Mouse (Mus musculus) cerebellum, adult 18-20 months (tissue): ENCODE measurements around the gene Fkbp15.

ENCODE experiments used
- DNase-seq, 2 experiments: peaks; one replicate each; pipeline ENCODE4 v3.0.0; 2021

The Fkbp15 gene

DNA sequence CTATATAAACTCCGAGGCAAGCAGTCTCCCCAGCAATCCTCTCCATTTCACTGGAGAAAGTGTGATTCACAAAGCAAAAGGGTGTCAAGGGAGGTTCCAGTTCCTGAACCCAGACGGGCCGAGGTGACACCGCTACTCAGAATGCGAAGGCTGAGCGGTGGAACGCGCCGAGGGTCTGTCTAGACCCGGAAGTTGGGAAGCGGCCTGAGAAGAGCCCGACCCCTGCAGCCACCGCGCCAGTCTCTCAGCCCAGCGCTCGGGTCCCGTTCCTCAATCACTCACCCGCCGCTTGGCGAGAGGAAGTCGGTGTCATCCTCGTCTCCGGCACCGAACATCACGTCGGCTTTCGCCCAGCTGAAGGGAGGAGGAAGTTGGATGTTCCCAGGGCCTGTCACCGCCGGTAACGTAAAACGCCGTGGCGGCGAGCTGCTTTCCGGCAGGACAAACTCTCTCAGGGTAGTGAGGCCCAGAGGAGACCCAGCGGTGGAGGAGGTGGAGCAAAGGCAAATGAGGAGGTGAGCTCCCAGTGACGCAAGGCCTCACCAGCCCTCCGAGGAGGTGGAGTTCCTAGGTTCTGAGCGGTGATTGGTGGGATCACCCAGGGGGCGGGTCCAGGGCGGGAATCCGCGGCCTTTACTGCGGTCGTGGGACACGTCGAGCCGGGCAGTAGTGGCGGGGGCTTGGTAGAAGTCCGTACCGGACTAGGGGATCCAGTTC lies at the start of gene Fkbp15, which contains the start of gene Slc31a1:
Gene Fkbp15, minus strand, starts transcription at position 461 of the 717 bp plus-strand sequence.
Gene Slc31a1, plus strand, starts transcription at position 640 of the 717 bp plus-strand sequence.
- peak; percentile 92 to 98 for DNase-seq

DNA sequence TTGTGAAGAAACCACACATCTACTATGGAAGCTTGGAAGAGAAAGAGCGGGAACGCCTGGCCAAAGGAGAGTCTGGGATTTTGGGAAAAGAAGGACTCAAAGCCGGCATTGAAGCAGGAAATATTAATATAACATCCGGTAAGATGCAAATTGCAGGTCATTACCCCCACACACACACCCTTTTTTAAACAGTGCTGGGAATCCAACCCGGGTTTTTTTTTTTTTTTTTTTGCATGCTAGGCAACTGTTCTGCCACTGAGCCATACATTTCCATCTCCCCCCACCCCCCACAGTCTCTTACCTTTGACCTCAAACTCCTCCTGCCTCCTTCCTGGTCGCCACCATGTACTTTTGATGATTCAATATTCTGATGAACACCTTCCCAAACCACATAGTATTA lies 49.3 kb upstream of the Fkbp15 start:
- no peak for DNase-seq

DNA sequence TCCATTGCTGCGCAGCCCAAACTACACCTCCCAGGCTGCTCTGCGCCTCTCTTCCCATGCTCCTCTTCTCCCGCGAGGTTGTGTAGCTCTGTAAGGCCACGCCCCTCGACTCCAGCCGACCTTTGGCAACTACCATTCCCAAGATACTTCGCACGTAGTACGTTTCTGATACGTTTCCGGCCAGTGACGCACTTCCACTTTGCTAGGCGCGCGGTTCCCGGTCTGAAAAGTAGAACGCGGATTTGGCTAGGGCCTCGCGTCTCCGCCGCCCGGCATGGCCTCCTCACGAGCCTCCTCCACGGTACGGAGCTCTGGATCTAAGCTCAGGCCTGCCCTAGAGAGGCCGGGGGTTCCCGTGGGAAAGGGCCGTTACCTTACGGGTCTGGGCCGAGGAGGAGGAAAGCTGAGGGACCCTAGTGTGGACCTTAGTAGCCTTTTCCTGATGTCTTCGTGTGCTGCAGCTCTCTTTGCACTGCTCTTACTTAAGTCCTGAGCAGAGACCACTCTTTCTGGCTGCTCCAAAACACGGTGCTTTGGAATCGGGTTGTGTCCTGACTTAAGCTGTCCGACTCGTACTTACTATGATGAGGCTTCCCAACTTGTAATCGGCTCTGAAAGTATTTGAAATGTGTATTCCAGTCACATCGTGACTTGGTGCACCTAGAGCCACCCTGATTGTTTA lies 48.4 kb upstream of the Fkbp15 start, which contains the start of the genes Cdc26 and Prpf4:
Gene Cdc26, minus strand, starts transcription at position 42 of the 682 bp plus-strand sequence.
Gene Prpf4, plus strand, starts transcription at position 197 of the 682 bp plus-strand sequence.
- DNase-seq: peak; percentile 97 to 100

DNA sequence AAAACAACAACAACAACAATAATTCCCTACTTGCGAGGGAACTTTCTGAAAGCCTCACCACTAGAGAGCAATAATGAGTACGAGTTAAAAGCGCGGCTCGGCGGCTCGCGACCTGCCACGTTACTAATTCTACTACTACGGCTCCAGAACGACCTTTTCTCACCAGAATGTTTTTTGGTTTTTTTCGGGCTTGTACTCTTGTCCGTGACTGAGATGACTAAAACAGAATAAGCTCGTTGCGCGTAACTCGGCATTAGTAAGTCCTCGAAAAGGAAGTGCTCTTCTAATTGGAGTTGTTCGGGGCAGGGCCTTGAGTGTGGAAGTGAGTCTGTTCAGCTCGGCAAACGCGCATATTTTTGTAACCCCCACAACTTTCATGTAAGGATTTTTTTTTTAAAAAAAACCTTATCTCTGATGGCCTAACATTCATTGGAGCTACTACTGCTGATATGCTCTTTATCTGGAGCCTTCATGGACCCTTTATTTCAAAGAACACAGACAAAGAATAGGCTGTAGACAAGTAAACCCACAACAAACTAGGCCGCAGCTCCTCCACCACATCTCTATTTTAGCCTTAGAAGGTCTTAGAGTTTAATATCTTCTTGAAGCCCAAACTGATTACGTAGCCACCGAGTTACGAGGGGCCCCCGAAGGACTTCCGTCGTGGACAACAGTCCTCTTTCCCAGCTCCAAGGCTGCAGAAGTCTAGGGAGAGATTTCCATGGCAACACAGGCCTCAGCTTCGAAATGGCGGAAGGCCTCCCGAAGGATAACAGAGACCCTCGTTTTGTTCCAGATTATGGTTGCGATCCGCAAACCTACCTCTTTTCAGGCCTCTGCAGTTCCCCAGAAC lies 47.6 kb upstream of the Fkbp15 start:
- DNase-seq: peak; percentile 53 to 63

DNA sequence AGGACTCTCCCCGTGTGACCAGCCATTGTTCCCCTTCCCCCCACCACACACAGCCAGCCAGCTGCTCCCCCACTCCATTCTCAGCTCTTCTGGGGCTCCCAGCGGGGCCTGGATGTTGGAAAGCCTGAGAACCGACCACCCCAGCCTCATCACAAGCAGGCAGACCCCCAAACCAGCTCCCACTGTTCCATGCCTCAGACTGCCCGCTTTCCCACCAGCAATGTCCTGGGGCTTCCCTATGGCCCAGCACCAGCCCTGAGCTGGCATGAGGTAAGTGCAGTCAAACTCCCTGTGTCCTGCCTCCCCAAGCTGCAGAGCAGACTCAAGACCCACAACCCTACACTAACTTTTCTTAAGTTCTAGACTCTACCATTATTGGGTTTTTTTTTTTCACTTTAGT lies 45.8 kb upstream of the Fkbp15 start:
- no peak for DNase-seq

DNA sequence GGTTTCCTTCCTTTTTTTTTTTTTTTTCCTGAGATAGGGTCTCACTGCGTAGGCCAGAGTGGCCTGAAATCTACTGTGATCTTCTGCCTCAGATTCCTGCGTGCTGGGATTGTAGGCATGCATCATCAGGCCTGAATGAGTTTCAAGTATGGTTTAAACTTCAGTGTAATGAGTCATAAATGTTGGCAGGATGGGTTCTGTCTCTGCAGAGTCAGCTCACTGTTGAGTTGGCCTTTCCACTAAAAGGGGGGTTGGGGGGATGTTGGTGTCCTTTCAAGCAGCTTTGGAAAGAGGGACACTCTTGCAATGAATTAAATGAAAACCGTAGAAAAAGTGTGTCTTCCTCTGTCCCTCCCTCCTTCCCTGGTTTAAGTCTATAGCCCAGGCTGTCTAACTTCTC lies 38.6 kb upstream of the Fkbp15 start:
- no peak for DNase-seq

DNA sequence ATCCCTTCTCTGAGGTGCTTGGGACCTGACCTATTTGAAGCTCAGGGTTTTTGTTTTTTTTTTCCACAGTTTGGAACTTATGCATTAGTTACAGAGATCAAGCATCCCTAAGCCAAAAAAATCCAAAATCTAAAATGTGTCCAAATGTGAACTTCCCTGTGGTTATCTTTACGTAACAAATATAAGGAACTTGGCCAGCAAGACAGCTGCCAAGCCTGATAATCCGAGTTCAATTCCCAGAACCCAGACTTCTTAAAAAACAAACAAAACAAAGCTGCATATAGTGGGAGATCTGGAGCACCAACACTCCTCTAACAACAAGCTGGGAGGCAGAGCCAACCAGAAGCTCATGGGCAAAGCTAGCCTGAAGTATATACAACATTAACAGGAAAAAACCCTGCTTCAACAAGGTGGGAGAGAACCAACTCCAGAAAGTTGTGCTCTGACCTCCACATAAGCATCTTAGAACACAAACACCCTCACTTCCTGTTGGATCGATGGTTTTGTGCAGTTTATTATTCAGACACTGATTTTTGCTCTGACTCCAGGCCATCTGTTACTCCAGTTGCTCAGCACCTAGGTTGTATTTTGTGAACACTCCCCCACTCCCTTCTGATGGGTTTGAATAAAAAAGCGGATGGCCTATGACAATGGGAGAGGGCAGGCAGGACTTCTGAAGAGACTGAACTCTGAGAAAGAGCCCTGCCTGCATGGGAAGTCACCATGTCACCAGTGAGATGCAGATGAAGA lies 37.4 kb upstream of the Fkbp15 start:
- DNase-seq: no peak

DNA sequence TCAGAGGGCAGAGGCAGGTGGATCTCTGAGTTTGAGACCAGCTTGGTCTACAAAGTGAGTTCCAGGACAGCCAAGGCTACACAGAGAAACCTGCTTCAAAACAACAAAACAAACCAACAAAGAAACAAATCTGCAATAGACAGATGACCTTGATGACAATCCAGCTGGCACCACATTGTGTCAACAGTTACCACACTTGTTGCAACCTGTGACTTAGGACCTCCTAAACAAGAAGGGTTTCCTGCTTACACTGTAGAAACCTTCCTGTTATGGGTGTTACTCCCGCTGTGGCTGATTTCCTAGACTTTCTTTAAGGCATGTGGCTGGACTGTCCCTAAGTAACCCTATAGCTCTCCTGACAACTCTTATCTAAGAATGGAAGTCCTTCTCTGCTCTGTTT lies 35.5 kb upstream of the Fkbp15 start:
- DNase-seq: no peak

DNA sequence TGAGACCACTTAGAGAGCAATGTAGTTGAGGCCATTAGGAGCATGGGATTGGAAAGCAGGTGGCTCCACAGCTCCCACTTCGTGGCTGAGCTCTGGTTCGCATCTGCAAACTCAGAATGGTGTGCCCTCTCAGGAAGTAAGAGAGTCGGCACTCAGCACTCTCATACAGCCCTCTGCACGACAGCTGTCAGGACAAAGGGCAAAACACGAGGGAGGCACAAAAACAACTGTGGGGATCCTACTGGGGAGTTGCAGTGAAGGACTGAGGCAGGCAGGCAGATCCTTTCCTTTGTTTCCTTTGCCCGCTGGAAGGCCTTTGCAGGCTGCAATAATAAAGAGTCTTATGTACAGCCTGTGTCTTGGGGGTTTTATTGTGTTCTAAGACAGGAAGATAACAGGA lies 33.1 kb upstream of the Fkbp15 start:
- no peak for DNase-seq

DNA sequence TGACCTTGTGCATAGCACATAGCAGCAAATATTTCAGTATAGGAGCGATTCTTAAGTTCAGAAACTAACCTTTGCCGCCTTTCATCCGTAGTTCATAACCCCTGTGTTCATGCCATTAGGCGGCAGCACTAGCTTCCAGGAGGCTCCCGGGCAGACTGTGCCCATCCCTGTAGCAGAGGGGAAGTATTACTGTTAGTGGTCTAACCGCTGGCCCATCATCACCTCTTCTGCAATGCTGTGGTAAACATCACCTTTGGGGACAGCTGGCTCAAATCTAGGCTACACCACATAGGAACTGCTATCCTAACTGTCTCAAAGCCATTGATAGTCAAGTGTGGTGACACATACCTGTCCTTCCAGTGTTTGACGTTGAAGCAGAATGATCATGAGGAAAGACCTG lies 31.5 kb upstream of the Fkbp15 start:
- DNase-seq: no peak

DNA sequence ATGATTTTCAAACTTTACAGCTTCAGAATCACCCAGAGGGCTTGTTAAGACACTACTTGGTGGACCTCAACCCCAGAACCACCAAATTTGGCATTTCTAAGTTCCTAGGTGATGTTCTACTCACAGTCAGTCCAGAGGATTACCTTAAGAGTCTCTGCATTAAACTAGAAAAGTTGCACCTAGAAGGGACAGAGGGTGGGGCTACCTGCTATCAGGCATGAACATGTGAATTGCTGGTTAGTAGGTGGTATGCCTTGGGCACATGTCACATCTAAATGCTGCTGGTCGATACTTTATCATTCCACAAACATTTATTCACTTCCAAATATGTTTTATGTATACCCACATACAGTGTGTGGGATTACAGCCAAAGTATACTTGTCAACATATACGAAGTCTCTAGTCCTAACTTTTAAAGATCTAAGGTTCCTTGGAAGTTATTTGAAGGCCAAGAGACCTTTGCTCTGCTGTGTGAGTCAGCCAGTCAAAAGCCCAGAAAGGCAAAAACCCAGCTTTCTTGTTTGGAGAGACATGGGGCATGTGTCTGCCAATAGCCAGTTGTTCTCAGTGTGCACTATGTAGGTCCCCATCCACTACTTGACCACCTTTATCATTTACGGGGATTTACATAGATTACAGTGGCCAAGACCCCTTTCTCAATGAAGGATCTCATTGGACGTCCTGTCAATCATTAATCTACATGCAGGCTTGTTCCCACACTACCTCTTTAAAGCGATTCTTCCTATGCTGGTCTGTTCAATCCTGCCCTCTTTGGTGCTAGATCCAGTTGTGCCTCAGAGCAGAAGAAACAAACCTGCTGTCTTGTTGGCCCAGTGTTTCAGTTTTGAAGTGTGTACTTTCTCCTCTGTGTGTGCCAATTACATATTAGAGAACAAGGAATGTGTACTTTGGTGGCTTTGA lies 29.5 kb upstream of the Fkbp15 start:
- no peak for DNase-seq

DNA sequence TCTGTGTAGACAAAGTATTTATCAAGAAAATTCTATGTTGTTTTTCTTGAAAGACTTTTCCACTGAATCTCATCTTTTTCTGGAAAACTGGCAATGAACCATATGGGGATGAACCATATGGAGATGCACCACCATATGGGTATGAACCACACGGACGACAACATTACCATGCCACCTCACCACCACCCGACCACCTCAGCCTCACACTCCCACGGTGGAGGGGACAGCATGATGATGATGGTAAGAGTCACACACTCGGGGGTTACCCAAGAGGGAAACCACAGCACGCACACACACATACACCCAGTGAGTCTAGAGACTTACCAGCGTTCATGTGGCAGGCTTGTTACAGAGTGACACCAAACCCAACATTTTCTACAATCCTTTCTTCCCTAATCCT lies 25.1 kb upstream of the Fkbp15 start:
- no peak for DNase-seq

DNA sequence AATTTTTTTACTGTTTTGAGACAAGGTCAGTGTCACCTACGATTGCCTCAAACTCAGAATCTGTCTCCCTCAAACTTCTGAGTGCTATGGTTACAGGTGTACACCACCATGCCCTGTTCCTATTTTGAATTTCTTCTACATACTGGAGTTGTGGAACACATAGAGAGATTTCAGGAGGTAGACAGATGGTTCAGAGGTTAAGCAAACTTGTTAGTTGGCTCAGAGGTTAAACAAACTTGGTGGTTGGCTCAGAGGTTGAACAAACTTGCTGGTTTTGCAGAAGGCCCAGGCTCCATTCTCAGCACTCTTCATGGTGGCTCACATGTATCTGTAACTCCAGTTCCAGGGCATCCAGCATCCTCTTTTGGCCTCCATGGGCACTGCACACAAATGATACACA lies 23.8 kb upstream of the Fkbp15 start:
- no peak for DNase-seq

DNA sequence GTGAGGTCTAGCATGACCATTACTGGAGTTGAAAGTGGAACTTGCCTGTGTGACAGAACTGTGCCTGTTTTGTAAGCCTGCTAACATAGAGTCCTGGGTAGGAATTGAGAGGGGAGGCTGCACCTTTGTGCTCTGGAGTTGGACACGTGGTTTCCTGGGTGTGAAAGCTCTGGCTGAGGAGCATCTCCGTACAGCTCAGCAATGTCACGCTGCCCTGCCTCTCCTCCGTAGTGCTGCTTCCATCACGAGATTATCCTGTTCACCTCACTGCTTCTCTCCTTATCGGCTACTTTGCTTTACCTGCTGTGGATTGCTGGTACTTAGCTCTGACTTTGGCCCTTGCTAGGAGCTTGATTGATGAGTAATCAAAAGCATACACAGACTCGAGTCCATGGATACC lies 23.4 kb upstream of the Fkbp15 start:
- DNase-seq: no peak

DNA sequence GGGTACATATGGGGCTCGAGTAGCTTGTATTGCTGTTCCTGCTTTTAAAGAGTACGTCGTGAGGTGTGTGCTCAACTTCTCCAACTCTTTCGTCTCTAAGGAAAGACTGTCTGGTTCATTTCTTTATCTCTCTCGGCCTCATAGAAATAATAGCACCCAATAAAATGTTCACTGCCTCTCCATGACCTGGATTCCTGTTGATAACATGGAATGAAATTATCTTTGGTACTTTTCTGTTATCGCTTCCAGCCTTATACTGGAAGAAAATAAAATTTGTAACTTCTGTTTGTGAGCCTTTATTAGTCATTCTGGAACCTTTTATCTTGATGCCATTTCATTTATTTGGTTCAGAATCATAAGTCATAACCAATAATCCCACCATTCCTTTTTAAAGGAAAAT lies 22.9 kb upstream of the Fkbp15 start:
- DNase-seq: no peak

DNA sequence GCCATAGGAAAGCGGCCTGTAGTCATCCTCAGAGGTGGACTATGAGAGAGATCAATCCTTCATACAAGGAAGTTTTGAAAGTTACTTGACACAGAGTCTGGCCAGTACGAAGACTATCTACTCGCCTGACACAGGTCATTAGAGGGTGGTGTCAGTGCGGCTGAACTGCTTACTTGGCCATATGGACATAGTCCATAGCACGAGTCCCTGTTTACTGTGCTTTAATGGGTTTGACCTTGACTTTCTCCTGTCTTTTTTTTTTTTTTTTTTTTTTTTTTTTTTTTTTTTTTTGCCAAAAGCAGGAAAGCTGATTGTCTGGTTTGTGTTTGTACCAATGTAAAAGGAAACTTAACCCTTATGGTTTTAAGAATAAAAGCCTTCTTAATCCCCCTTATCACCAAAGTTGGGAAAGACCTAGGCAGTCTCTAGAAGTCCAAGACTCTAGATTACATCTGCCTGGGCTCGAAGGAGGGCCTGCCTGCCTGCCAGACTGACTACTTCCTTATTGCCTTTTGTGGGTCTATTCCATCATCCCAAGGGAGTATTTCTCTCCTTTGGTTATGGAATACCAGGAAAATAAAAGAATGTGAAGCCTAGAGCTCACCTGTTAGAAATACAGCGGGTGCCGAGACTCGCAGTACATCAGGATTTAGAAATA lies 19.5 kb upstream of the Fkbp15 start:
- DNase-seq: no peak

DNA sequence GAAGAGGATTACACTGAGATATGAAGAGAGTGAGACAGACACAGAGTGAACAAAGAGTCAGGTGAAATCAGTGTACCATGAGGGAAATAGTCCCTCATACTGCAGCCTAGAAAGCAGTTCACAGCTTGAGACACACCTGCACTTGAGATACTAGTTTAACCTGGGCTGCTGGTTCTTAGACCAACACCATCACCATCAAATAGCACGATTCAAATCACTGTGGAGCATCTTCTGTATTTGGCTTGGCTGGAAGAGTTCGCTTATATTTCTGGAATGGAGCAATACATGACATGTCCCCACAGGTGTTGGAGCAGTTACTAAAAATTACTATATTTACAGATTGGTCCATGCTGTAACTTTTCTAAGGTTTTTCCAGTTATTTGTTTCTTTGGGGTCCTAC lies 15.8 kb upstream of the Fkbp15 start:
- DNase-seq: no peak

DNA sequence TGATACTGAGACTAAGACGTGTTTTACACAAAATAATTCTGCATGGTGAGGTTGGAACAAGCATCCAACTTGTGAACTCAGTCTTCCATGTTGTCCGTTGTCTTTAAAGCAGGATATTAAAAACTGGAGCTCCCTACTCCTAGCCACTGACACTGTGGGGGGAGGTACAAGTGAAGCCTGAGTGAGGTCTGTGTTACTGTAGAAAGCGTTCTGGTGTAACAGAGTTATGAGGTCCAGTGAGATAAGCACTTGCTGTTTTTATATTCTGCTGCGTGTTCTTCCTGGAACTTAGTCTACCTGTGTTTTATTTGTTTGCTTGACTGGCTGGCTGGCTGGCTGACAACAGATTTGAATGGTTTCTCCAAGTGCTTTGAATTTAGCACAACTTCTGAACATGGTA lies 14.0 kb upstream of the Fkbp15 start:
- DNase-seq: no peak

DNA sequence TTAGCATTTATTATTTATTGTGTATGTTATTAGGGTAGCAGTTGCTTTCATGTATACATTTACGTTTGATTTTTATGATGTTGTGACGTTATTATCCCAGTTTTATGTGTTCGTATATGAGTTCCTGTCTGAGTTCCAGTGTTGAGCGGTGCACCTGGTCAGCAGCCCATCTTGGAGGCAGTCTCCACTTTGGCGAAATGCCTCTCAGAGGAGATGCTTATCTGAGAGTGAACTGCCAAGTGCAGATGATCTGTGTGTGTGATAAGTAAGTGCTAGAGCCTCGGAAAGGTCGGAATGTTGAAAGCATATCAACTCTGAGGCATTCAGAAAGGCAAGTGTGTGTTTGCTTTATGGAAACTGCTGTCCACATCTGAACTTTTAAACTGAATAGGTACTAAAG lies 13.3 kb upstream of the Fkbp15 start:
- DNase-seq: no peak

DNA sequence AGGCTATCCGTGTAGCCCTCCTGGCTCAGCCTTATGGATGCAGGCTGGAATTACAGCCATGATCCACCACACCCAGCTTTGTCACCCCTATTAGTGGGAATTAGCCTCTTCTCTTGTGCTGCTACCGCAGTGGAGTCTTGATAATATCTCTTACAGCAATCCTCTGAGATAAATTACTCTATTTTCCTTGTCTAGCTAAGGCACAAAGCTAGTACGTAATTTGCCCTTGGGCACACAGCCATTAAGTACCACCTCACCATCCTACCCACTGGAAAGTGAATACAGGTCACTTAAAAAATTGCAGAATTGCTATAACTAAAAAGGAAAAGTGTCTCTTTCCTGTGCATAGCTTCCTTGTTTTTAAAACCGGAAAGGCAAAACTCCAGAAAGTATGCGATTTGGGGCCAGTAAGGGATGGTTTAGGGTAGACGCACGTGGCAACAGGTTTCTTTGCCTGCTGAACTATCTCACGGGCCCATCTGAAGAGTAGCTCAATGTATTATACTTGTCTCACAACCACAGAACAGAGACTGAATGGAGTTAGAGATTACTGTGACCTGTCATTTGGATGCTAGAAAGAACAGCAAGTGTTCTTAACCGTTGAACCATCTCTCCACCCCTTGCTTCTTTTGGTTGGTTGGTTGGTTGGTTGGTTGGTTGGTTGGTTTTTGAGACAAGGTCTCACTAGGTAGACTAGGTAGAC lies 12.6 kb upstream of the Fkbp15 start:
- DNase-seq: no peak
